Mouse (Mus musculus) lung, embryonic 14.5 days (tissue): ENCODE results near the gene Mrps18a. TPM values are rescaled to one million over a fixed set of nuclear protein-coding genes. Genes with fewer than 3 reads are reported as not detected.

ENCODE experiments used
- ATAC-seq: fragments of 200-750 bp; cut with Nextera tagmentation; 2 replicates; pipeline ENCODE4 v1.8.0; 2017; ENCODE audit warnings: mild to moderate bottlenecking, moderate TSS enrichment, moderate library complexity; ENCODE audit not compliant: insufficient read depth
- DNase-seq: peaks from one replicate; pipeline ENCODE4 v3.0.0-alpha.2; 2015
- H3K27ac ChIP-seq: fragments of 300-500 bp; sonication (generic); 2 replicates; pipeline ENCODE4 v1.5.1; 2014; ENCODE audit warnings: low read depth, mild to moderate bottlenecking, moderate library complexity
- H3K27me3 ChIP-seq: fragments of 300-500 bp; sonication (generic); 2 replicates; pipeline ENCODE4 v1.6.1; 2014; ENCODE audit warnings: low read length, control low read depth; ENCODE audit not compliant: insufficient read depth
- H3K36me3 ChIP-seq: fragments of 300-500 bp; sonication (generic); 2 replicates; pipeline ENCODE4 v1.6.1; 2014; ENCODE audit warnings: control low read depth; ENCODE audit not compliant: insufficient read depth
- H3K4me1 ChIP-seq: fragments of 300-500 bp; sonication (generic); 2 replicates; pipeline ENCODE4 v1.6.1; 2014; ENCODE audit warnings: antibody characterized with exemption, control low read depth; ENCODE audit not compliant: insufficient read depth
- H3K4me2 ChIP-seq: fragments of 300-500 bp; sonication (generic); 2 replicates; pipeline ENCODE4 v1.6.1; 2014; ENCODE audit warnings: mild to moderate bottlenecking
- H3K4me3 ChIP-seq: fragments of 300-500 bp; sonication (generic); 2 replicates; pipeline ENCODE4 v1.5.1; 2014; ENCODE audit warnings: low read depth, low read length
- H3K9ac ChIP-seq: fragments of 300-500 bp; sonication (generic); 2 replicates; pipeline ENCODE4 v1.6.1; 2014
- H3K9me3 ChIP-seq: fragments of 300-500 bp; sonication (generic); 2 replicates; pipeline ENCODE4 v1.6.1; 2016; ENCODE audit warnings: low read depth, low read length, control low read depth
- CTCF ChIP-seq: IDR thresholded peaks from 2 replicates; pipeline ENCODE4 v1.5.1; 2016; ENCODE audit warnings: antibody characterized with exemption, low read depth
- WGBS: fragments of 180-500 bp; shearing (Covaris S2); extraction: QIAGEN DNeasy Blood & Tissue Kit; methylation state at CpG from one replicate; pipeline ENCODE4 v1.1.7; 2014; 5-methylcytosine and 5-hydroxymethylcytosine counted together
- polyA plus RNA-seq: library from polyadenylated mRNA; unstranded; fragments of >200 nt; fragmentation: Nextera tagmentation; extraction: Ambion mirVana; gene quantifications from 2 replicates; pipeline ENCODE4 v1.2.1, GENCODE M21; 2014

Gene Mrps18a
- polyA plus RNA-seq, 1 experiment from 2014 or later: 149 TPM

DNA sequence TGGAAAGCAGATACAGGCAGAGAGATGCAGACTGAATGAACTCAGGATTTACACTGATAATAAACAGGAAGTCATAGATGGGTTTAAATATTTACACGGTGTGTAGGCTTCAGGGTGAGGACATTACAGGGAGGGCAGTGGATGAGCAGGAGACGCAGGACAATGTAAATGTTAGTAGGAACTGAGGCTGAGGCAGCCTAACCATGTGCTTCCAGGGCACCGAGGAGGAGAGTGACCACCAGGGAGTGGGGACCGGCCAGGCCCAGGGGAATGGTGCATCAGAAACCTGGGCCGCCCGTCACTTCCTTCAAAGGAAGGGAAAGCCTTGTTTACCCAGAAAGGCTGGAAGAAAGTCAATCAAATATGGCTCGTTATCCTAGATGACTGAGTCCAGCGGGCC, 12.3 kb upstream of the Mrps18a start:
- no peak for TF ChIP-seq CTCF
- no peak for DNase-seq
- no peak overlapping the region for H3K4me2 ChIP-seq
- WGBS: 31% methylated on average over 8 of the region's 8 CpGs
- no peaks in the 10 kb centered on the region for H3K9me3 ChIP-seq
- peak; percentile 42; the same call in 1 of the 2 replicates for ATAC-seq
- no peaks in the 10 kb centered on the region for H3K4me1 ChIP-seq
- H3K27ac ChIP-seq: no peak overlapping the region
- H3K36me3 ChIP-seq: no peaks in the 10 kb centered on the region
- no peak overlapping the region for H3K4me3 ChIP-seq
- no peaks in the 10 kb centered on the region for H3K27me3 ChIP-seq
- H3K9ac ChIP-seq: no peak overlapping the region

DNA sequence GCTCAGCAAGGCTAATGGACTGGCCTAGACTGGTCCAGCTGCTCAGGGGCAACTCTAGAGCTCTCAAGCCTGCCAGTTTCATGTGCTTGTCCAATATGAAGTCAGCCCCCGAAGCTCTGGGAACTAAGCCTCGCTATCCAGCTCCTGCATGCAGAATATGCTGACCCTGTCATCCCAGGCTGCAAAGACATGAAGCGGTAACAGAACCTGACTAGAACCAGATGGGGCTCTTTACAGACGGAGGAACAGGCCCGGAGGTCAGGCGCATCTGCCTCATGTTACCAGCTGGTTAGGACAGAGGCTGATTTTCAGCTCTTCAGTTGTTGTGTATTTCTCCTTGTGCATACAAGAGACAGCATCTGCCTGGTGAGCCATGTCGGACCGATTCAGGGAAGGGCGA, 8.9 kb upstream of the Mrps18a start:
- no peak overlapping the region for H3K4me2 ChIP-seq
- no peak overlapping the region for H3K27ac ChIP-seq
- peaks cover 10% of the 10 kb centered on the region; the same call in 1 of the 2 replicates for H3K4me1 ChIP-seq
- no peak overlapping the region for H3K4me3 ChIP-seq
- H3K9me3 ChIP-seq: no peaks in the 10 kb centered on the region
- no peak for ATAC-seq
- 57% methylated on average over 9 of the region's 9 CpGs for WGBS
- TF ChIP-seq CTCF: no peak
- no peaks in the 10 kb centered on the region for H3K36me3 ChIP-seq
- no peaks in the 10 kb centered on the region for H3K27me3 ChIP-seq
- peak; percentile 13 for DNase-seq
- H3K9ac ChIP-seq: no peak overlapping the region

GRCm38 (mm10) chr17:46102608-46103159, 8.1 kb upstream of the Mrps18a start:
- Histone ChIP-seq H3K4me3 (no peak overlapping the region), H3K27me3 (no peaks in the 10 kb centered on the region), H3K4me2 (no peak overlapping the region), H3K36me3 (no peaks in the 10 kb centered on the region), H3K9me3 (no peaks in the 10 kb centered on the region), H3K27ac (no peak overlapping the region), H3K4me1 (peaks cover 10% of the 10 kb centered on the region; the same call in 1 of the 2 replicates), H3K9ac (no peak overlapping the region)
- DNase-seq (peak; percentile 24), ATAC-seq (no peak)
- WGBS: 57% methylated on average over 8 of the region's 8 CpGs
- peak; percentile 31 for TF ChIP-seq CTCF

DNA sequence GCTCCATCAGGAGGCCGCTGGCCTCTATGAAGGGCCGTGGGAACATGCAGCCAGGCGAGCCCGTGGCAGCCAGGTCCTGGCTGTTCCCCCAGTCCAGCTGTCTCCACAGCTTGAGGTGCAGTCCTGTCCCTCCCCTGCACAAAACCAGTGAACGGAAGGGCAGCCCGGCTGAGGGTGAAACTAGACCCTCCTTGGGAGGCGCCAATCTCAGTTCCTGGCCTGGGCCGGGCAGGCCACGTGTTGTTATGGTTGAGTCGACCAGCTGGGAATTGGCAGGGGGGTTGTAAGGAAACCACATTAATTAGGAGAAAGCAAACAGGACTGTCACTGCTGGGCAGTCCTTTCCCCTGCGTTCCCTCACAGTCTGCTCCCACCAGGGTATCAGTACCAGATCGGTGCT, 6.3 kb upstream of the Mrps18a start:
- WGBS: 9% methylated on average over 12 of the region's 12 CpGs
- Histone ChIP-seq H3K36me3 (no peaks in the 10 kb centered on the region), H3K4me1 (peaks cover 10% of the 10 kb centered on the region; the same call in 1 of the 2 replicates), H3K9ac (peak overlapping the region; percentile 37; the same call in 1 of the 2 replicates), H3K9me3 (no peaks in the 10 kb centered on the region), H3K4me2 (peak overlapping the region; percentile 27; the same call in 1 of the 2 replicates), H3K27me3 (0 out of 2 replicates have a peak, but pooled peaks cover 3% of the 10 kb centered on the region), H3K4me3 (no peak overlapping the region), H3K27ac (peak overlapping the region; percentile 61; the same call in 1 of the 2 replicates)
- DNase-seq: peak; percentile 80
- ATAC-seq: peak; percentile 89
- peak; percentile 5; the same call in 1 of the 2 replicates for TF ChIP-seq CTCF

GRCm38 (mm10) chr17:46108286-46108685, 2.5 kb upstream of the Mrps18a start:
- Histone ChIP-seq H3K9ac (no peak overlapping the region), H3K9me3 (no peaks in the 10 kb centered on the region), H3K4me2 (no peak overlapping the region), H3K27me3 (0 out of 2 replicates have a peak, but pooled peaks cover 3% of the 10 kb centered on the region), H3K36me3 (no peaks in the 10 kb centered on the region), H3K4me1 (peaks cover 16% of the 10 kb centered on the region), H3K27ac (no peak overlapping the region), H3K4me3 (no peak overlapping the region)
- DNase-seq (no peak), ATAC-seq (no peak)
- 64% methylated on average over 4 of the region's 4 CpGs for WGBS
- no peak for TF ChIP-seq CTCF

DNA sequence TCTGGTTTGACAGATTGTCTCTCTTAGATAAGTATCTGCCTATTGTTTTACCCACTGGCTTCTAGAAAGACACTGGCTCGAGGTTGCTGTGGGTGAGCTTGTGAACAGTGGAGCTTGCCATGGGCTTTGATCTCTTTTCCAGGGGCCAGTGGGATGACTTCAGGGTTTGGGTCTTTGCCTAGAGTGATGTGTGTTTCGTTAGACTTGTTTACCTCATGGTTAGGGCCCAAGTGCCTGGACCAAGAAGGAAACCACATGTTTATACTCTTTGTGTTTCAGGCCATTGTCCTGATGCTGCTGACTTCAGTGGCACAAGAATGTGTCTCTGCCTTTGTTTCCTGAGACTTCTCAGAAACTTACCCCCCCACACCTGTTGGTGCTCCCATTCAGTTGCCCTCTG, 4.7 kb downstream of the Mrps18a start:
- Histone ChIP-seq H3K27ac (peak overlapping the region; percentile 85), H3K27me3 (no peaks in the 10 kb centered on the region), H3K4me1 (peaks cover 33% of the 10 kb centered on the region), H3K9ac (no peak overlapping the region), H3K9me3 (no peaks in the 10 kb centered on the region), H3K4me2 (peak overlapping the region; percentile 24), H3K4me3 (no peak overlapping the region), H3K36me3 (peaks cover 40% of the 10 kb centered on the region)
- 7% methylated on average over 2 of the region's 2 CpGs for WGBS
- ATAC-seq: peak; percentile 11; the same call in 1 of the 2 replicates
- peak; percentile 59 for DNase-seq
- TF ChIP-seq CTCF: no peak

DNA sequence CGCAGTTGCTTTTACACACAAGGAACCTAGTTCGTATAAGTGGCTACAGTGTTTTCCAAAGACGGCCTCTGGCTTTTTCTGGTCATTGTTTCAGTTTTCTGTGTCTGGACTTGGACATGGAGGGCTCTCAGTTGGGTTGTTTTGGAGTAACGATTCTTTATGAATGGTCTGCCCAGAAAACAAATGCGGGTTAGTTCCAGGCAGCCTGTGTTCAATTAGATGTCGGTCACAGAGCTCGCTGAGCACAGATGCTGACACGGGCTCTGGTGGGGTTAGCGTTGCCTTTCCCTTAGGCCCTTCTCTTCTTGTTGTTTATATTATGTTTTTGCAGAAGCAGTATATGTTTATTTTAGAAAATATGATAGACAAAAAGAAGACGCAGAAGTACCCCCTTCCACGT, 5.4 kb downstream of the Mrps18a start:
- no peaks in the 10 kb centered on the region for H3K9me3 ChIP-seq
- peaks cover 42% of the 10 kb centered on the region for H3K36me3 ChIP-seq
- no peak overlapping the region for H3K9ac ChIP-seq
- DNase-seq (peak; percentile 59), ATAC-seq (peak; percentile 47; the same call in 1 of the 2 replicates)
- no peak for TF ChIP-seq CTCF
- no peaks in the 10 kb centered on the region for H3K27me3 ChIP-seq
- peaks cover 33% of the 10 kb centered on the region for H3K4me1 ChIP-seq
- 47% methylated on average over 11 of the region's 11 CpGs for WGBS
- H3K4me2 ChIP-seq: peak overlapping the region; percentile 19
- peak overlapping the region; percentile 85 for H3K27ac ChIP-seq
- no peak overlapping the region for H3K4me3 ChIP-seq
